Mouse (Mus musculus) heart, embryonic 11.5 days (tissue): ENCODE measurements around the gene Fbxl17. TPM values are rescaled to one million over a fixed set of nuclear protein-coding genes. Genes with fewer than 3 reads are reported as not detected.

ENCODE experiments used
- ATAC-seq: fragments of 200-750 bp; cut with Nextera tagmentation; replicated peaks from 2 replicates; pipeline ENCODE4 v1.8.0; 2017; ENCODE audit warnings: moderate library complexity; ENCODE audit not compliant: insufficient number of reproducible peaks, low FRiP score, low TSS enrichment
- H3K27ac ChIP-seq: fragments of 300-500 bp; sonication (generic); 2 replicates; pipeline ENCODE4 v1.5.1; 2014; ENCODE audit warnings: mild to moderate bottlenecking, low read depth, low read length
- H3K27me3 ChIP-seq: fragments of 300-500 bp; sonication (generic); 2 replicates; pipeline ENCODE4 v1.6.1; 2014; ENCODE audit warnings: mild to moderate bottlenecking, low read length, mixed read lengths; ENCODE audit not compliant: control insufficient read depth, insufficient read depth
- H3K36me3 ChIP-seq: fragments of 300-500 bp; sonication (generic); 2 replicates; pipeline ENCODE4 v1.6.1; 2014; ENCODE audit warnings: mild to moderate bottlenecking, low read length, moderate library complexity, mixed read lengths; ENCODE audit not compliant: control insufficient read depth, insufficient read depth
- H3K4me1 ChIP-seq: fragments of 300-500 bp; sonication (generic); 2 replicates; pipeline ENCODE4 v1.6.1; 2014; ENCODE audit warnings: low read length; ENCODE audit not compliant: control insufficient read depth, insufficient read depth
- H3K4me2 ChIP-seq: fragments of 300-500 bp; sonication (generic); 2 replicates; pipeline ENCODE4 v1.6.1; 2014; ENCODE audit warnings: mild to moderate bottlenecking, moderate library complexity
- H3K4me3 ChIP-seq: fragments of 300-500 bp; sonication (generic); 2 replicates; pipeline ENCODE4 v1.5.1; 2014; ENCODE audit warnings: low read depth, low read length
- H3K9ac ChIP-seq: fragments of 300-500 bp; sonication (generic); 2 replicates; pipeline ENCODE4 v1.6.1; 2014; ENCODE audit warnings: mild to moderate bottlenecking, low read depth, low read length, moderate library complexity
- H3K9me3 ChIP-seq: fragments of 300-500 bp; sonication (generic); replicated peaks from 2 replicates; pipeline ENCODE4 v1.6.1; 2016; ENCODE audit warnings: low read length; ENCODE audit not compliant: control insufficient read depth
- WGBS: fragments of 180-500 bp; shearing (Covaris S2); extraction: QIAGEN DNeasy Blood & Tissue Kit; methylation state at CpG from one replicate; pipeline ENCODE4 v1.1.7; 2014; ENCODE audit not compliant: insufficient replicate concordance; 5-methylcytosine and 5-hydroxymethylcytosine counted together
- polyA plus RNA-seq: library from polyadenylated mRNA; unstranded; fragments of >200 nt; fragmentation: Nextera tagmentation; extraction: Ambion mirVana; gene quantifications from 2 replicates; pipeline ENCODE4 v1.2.1, GENCODE M21; 2014

Gene Fbxl17
- polyA plus RNA-seq = 5.7 and 6.4 TPM in 2 replicates

DNA sequence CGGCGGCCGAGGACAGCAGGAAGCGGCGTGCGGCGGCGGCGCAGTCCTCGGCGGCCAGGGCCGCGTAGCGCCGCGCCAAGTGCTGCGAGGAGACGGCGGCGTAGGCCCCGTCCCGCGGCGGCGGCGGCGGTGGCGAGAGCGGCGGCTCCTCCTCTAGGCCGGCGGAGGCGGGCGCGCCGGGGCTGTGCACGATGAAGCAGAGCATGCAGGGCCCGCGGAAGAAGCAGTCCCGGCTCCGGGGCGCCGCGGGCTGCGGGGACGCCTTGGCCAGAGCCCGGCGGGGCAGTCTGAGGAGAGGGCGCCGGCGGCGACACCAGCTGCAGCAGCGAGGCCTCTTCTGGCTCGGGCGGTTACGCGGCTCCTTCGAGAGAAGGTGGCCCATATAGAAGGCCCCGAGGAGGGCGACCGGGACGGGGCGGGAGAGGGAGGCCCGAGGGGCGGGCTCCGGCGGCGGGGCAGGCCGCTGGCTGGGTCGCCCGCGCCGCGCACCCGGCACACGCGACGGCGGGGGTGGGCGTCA lies at the start of gene Fbxl17:
Fbxl17 (minus strand) TSS at position 382 of the 520 bp plus-strand sequence.
- WGBS = under 1% methylated on average over 74 of the region's 80 CpGs
- H3K27me3 ChIP-seq = no peaks in the 10 kb centered on the region
- peak within 1 kb of the TSS; percentile 79 for H3K4me3 ChIP-seq
- peak within 1 kb of the TSS; percentile 97 for H3K27ac ChIP-seq
- H3K9ac ChIP-seq = peak within 1 kb of the TSS; percentile 97
- peak; percentile 65 for ATAC-seq
- peak within 1 kb of the TSS; percentile 80 for H3K4me2 ChIP-seq
- peaks cover 21% of the 10 kb centered on the region for H3K4me1 ChIP-seq
- H3K9me3 ChIP-seq = no peaks in the 10 kb centered on the region
- no peaks in the 10 kb centered on the region for H3K36me3 ChIP-seq

- no peak for ATAC-seq
- no peak overlapping the region for H3K4me3 ChIP-seq
- WGBS = 73% methylated on average over 4 of the region's 4 CpGs
These were observed 47.6 kb upstream of the Fbxl17 start for GRCm38 (mm10) chr17:63547465-63547864.

DNA sequence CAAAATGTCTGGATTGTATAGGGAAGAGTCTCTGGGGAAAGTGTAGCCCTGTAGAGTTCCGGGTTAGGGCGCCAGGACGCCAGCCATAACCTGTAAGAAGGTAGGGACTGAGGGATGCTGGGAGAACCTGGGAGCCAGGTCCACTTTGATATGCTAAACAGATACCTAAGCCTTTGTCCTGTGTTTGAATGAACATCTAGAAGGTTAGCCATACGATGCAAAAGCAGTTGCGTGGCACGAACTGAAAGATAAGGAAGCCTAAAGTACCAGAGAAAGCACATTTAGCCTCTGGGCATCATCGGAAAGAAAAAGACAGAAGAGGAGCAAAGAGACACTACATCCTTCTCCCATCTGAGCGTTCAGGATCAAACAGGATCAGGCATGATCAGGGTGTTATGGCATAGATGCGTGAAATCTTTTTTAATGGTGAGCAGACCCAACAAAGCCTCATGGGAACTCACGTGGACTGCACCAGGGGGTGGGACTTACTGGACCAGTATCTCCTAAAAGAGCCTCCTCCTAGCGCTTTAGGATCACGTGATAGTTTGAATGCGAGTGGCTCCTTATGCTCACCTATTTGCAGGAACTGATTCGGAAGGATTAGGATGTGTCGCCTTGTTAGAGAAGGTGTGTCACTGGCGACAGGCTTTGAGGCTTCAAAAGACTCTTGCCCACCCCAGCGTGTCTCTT lies 34.9 kb upstream of the Fbxl17 start:
- Histone ChIP-seq H3K27me3 (no peaks in the 10 kb centered on the region), H3K27ac (no peak overlapping the region), H3K36me3 (no peaks in the 10 kb centered on the region), H3K9me3 (no peaks in the 10 kb centered on the region), H3K4me2 (no peak overlapping the region), H3K9ac (no peak overlapping the region), H3K4me3 (no peak overlapping the region), H3K4me1 (no peaks in the 10 kb centered on the region)
- 86% methylated on average over 17 of the region's 17 CpGs for WGBS
- ATAC-seq = no peak

More at GRCm38 (mm10) chr17:63547465-63547864, 47.6 kb upstream of the Fbxl17 start:
- Histone ChIP-seq H3K36me3 (no peaks in the 10 kb centered on the region), H3K27me3 (no peaks in the 10 kb centered on the region), H3K4me2 (no peak overlapping the region), H3K4me1 (no peaks in the 10 kb centered on the region), H3K27ac (no peak overlapping the region), H3K9me3 (no peaks in the 10 kb centered on the region), H3K9ac (no peak overlapping the region)

DNA sequence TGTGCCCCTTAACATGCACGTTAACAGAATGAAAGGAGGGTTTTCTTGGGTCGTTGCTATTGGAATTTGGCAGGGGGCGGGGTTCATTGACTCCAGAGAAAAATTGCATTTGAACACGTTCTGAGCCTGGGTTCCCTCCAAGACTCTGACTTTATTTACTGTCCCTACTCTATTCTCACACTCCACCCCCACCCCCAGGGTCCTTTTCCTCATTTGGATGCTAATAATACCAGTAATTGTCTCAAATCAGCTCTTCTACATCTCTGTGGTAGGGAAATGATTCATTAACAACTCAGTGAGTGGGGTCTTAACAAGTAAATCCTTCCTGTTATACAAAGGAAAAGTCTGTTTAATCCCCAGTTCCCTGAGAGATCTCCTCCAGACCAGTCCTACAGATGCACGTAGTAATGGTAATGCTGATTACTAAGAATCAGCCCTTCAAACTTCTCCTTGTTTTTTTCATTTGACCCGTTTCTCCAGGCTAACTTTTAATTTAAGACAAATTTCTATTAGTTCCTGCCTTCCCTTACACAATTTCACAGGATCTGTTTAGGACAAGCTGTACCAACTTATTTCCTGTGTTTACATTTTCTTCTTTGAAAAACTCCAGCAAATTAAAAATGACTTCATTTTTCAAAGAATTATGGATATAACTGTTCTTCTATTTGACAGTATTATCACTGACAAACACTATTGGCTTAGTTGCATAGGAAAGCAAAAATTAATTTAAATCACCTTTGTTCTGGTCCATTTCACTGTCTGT lies 33.4 kb upstream of the Fbxl17 start:
- Histone ChIP-seq H3K4me2 (no peak overlapping the region), H3K27ac (no peak overlapping the region), H3K4me1 (no peaks in the 10 kb centered on the region), H3K9me3 (no peaks in the 10 kb centered on the region), H3K27me3 (no peaks in the 10 kb centered on the region), H3K4me3 (no peak overlapping the region), H3K36me3 (no peaks in the 10 kb centered on the region), H3K9ac (no peak overlapping the region)
- ATAC-seq = no peak
- WGBS = 38% methylated on average over 6 of the region's 6 CpGs

GRCm38 (mm10) chr17:63529476-63529875 lies 29.7 kb upstream of the Fbxl17 start:
- Histone ChIP-seq H3K4me1 (no peaks in the 10 kb centered on the region), H3K27me3 (no peaks in the 10 kb centered on the region), H3K36me3 (no peaks in the 10 kb centered on the region), H3K4me2 (no peak overlapping the region), H3K4me3 (no peak overlapping the region), H3K9me3 (no peaks in the 10 kb centered on the region), H3K9ac (no peak overlapping the region), H3K27ac (no peak overlapping the region)
- WGBS = 79% methylated on average over 6 of the region's 6 CpGs
- ATAC-seq = no peak

GRCm38 (mm10) chr17:63520691-63521090 lies 20.9 kb upstream of the Fbxl17 start:
- Histone ChIP-seq H3K9me3 (no peaks in the 10 kb centered on the region; the same call in 1 of the 2 replicates), H3K27me3 (no peaks in the 10 kb centered on the region), H3K36me3 (no peaks in the 10 kb centered on the region), H3K4me1 (no peaks in the 10 kb centered on the region), H3K27ac (no peak overlapping the region), H3K9ac (no peak overlapping the region), H3K4me2 (no peak overlapping the region), H3K4me3 (no peak overlapping the region)
- ATAC-seq = no peak
- 77% methylated on average over 2 of the region's 2 CpGs for whole genome bisulfite sequencing

DNA sequence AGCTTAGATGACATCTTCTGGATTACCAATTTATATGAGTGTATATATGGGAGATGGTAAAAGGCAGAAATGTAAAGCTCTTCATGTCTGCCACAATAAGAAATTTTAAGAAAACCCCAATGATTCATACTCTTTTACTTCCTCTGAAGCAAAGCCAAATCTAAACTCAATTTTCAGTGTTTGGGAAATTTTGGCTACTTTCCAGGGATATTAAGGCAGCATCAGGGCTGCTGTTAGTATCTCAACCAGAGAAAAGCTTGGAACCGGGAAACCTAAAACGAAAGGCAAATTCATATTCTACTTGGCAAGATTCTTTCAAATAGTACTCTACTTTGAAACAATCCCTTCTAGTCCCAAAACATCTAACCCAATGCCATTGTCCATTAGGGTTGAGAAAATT lies 10.6 kb upstream of the Fbxl17 start:
- Histone ChIP-seq H3K4me3 (no peak overlapping the region), H3K27me3 (no peaks in the 10 kb centered on the region), H3K4me1 (no peaks in the 10 kb centered on the region), H3K36me3 (no peaks in the 10 kb centered on the region), H3K9me3 (no peaks in the 10 kb centered on the region), H3K9ac (no peak overlapping the region), H3K4me2 (no peak overlapping the region), H3K27ac (no peak overlapping the region)
- WGBS = 88% methylated on average over 2 of the region's 2 CpGs
- ATAC-seq = no peak

DNA sequence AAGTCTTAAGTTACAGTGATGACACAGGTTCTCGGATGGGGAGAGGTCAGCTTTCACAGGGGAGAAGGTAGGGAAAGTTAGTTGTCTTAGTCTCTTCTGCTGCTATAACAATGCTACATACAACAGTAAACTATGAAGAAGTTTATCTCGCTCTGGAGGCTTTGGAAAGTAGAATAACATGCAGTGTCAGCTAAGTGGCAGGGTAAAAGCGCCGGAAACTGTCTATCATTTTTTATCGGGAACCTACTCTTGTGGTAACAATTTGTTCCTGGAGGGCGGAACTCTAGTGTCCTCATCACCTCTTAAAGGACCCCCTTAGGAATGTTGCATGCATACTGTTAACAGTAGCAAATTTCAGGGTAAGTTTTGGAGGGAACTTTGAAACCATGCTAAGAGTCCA lies 1.3 kb upstream of the Fbxl17 start:
- Histone ChIP-seq H3K36me3 (no peaks in the 10 kb centered on the region), H3K4me2 (peak overlapping the region; percentile 80), H3K9me3 (no peaks in the 10 kb centered on the region), H3K4me1 (peaks cover 21% of the 10 kb centered on the region), H3K4me3 (peak overlapping the region; percentile 79; the same call in 1 of the 2 replicates), H3K9ac (no peak overlapping the region), H3K27ac (no peak overlapping the region), H3K27me3 (no peaks in the 10 kb centered on the region)
- no peak for ATAC-seq
- 85% methylated on average over 6 of the region's 6 CpGs for WGBS
